Mouse (Mus musculus): ENCODE measurements at regions not wholly inside any gene's neighbourhood (a gene's known extent, or its start where the extent isn't known, plus 50 kb on each side); places are given as distances from the start of the nearest gene placed in this dataset.

- TF ChIP-seq CTCF (conservative IDR thresholded peaks at IDR 0.05; ENCODE audit: low read length), result no peak
- no peak for TF ChIP-seq NANOG (IDR thresholded peaks at IDR 0.05; ENCODE audit: borderline replicate concordance, low read length)
- TF ChIP-seq POU5F1 (IDR thresholded peaks at IDR 0.05; ENCODE audit: borderline replicate concordance, low read length), result no peak
Measured at GRCm38 (mm10) chr9:113120385-113120784, 587.7 kb downstream of the Pdcd6ip start.

Data from E14TG2a.4 (cell line).